Mouse (Mus musculus): ENCODE measurements around the gene Col9a1. TPM values are rescaled to one million over a fixed set of nuclear protein-coding genes. Genes with fewer than 3 reads are reported as not detected.

Col9a1 gene
- total RNA-seq (2022) = under 1 TPM; 0.26 to 0.77 (median 0.65) TPM

GRCm38 (mm10) chr1:24177224-24177851, at the start of gene Col9a1:
Gene Col9a1, plus strand, starts transcription at chr1:24177610.
- DNase-seq (ENCODE audit: low spot score in 2 of 2) = no peak

- DNase-seq (ENCODE audit: low spot score in 2 of 2) = no peak
Observed at GRCm38 (mm10) chr1:24127866-24128265, 49.5 kb upstream of the Col9a1 start.

- no peak for DNase-seq (ENCODE audit: low spot score in 2 of 2)
Observed at GRCm38 (mm10) chr1:24133853-24134252, 43.6 kb upstream of the Col9a1 start.

DNA sequence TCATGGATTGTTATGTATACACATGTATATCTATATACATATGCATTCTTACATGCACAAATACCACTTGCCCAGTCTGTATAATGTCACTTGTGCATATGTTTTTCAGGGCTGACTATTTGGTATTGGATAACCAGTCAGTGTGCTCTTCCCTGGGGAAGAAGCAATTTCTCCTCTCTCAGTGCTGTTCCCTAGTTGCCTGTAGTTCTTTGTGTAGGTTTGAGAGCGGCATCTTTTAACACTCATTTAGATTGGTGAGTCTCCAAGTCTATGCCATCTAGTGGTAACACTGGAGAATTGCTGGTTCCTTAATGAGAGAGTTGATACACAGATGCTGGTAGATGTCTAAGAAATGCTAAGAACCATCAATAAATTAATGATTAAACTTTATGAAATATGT, 42.6 kb upstream of the Col9a1 start:
- no peak for DNase-seq (ENCODE audit: low spot score in 2 of 2)

DNA sequence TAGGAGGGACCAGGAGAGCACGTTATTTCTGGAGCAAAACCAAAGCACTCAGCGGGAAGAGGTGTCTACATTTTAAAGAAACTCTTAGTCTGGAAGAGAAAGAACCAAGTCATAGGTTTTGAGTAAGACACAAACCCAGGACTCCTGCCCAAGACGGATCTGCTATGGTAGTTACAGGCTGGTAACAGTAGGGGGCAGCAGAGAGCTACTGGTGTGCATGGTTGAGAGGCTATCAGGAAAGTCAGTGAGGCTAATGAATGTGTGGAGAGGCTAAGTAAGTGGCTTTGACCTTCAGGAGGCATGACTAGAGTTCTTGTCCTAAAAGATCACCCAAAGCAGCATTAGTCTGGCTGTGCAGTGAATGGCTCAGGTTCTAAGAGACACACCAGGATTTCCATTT, 40.3 kb upstream of the Col9a1 start:
- peak; percentile 23 to 47 for DNase-seq (ENCODE audit: low spot score in 2 of 2)

DNA sequence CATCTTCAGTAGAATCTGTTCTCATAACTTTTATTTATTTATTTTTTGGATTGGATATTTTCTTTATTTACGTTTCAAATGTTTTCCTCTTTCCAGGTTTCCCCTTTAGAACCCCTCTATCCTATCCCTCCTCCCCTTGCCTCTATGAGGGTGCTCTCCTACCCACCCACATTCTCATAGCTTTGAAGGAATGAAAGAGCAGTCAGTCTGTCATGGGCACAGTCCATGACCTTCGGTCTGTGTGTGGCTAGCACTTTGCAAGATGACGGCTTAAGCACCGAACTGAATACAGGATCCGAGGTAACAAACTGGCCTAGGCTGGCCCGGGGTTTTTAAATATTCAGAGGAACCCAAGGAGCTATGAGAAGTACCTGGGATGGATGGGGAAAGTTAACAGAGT, 36.9 kb upstream of the Col9a1 start:
- no peak for DNase-seq (ENCODE audit: low spot score in 2 of 2)

DNA sequence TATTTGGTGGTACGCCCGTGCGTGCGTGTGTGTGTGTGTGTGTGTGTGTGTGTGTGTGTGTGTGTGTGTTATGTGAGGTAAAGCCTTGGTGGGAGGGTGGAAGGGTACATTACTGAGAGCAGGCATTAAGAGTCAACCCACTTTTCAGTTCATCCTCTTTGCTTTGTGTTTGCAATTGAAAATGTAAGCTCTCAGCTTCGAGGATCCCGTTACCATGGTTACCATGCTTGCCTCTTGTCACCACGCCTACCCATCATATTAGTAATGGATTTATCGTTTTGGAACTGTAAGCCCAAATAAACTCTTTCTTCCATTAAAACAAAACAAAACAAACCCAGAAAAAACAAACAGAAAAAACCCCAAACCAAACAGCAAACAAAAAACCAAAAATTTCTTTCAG, 33.9 kb upstream of the Col9a1 start:
- no peak for DNase-seq (ENCODE audit: low spot score in 2 of 2)

GRCm38 (mm10) chr1:24157751-24158150, 19.7 kb upstream of the Col9a1 start:
- DNase-seq (ENCODE audit: low spot score in 2 of 2) = no peak

- DNase-seq (ENCODE audit: low spot score in 2 of 2) = no peak
Observed at GRCm38 (mm10) chr1:24169410-24169809, 8.0 kb upstream of the Col9a1 start.

GRCm38 (mm10) chr1:24171205-24171866, 6.1 kb upstream of the Col9a1 start:
- peak in 1 of 2 experiments; percentile 10 for DNase-seq (ENCODE audit: low spot score in 2 of 2)

- no peak for DNase-seq (ENCODE audit: low spot score in 2 of 2)
Observed at GRCm38 (mm10) chr1:24171898-24172297, 5.5 kb upstream of the Col9a1 start.

DNA sequence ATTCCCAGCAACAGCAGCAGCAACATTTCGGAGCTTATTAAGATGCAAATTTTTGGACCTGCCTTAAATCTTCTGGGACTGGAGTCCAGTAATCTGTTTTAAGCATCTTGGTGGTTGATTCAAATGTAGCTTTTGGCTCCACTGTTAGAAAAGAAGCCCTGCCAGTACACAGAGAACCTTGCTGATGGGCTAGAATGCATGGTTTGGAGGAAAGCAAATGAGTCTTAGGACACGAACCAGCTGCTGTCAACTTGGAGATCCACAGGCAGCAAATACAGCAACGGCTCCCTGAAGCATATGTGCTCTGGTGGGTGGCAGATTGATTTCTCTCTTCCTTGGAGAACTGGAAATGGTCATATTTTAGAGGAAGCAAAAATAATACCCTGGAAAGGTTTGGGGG, 4.8 kb upstream of the Col9a1 start:
- DNase-seq (ENCODE audit: low spot score in 2 of 2) = no peak

- DNase-seq (ENCODE audit: low spot score in 2 of 2) = no peak
Observed at GRCm38 (mm10) chr1:24175761-24176160, 1.6 kb upstream of the Col9a1 start.

DNA sequence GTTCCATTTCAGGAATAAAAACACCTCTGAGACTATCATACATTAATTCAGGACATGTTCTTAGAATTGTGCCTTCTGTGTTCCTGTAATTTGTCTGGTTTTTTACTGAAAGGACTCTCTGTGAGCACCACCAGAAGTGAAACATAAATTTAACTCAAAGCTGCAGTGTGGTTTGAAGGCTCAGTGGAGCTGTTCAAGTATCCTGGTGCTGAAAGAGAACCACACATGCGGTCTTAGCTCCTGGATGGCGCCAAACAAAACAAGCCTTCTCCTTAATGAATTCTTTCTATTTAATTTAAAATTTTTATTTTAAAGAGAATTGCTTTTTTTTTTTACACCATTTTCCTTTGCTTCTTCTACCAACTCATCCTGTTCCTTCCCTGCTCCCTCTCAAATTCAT, 2.4 kb downstream of the Col9a1 start:
- no peak for DNase-seq (ENCODE audit: low spot score in 2 of 2)

GRCm38 (mm10) chr1:24184981-24185380, 7.6 kb downstream of the Col9a1 start:
- no peak for DNase-seq (ENCODE audit: low spot score in 2 of 2)

DNA sequence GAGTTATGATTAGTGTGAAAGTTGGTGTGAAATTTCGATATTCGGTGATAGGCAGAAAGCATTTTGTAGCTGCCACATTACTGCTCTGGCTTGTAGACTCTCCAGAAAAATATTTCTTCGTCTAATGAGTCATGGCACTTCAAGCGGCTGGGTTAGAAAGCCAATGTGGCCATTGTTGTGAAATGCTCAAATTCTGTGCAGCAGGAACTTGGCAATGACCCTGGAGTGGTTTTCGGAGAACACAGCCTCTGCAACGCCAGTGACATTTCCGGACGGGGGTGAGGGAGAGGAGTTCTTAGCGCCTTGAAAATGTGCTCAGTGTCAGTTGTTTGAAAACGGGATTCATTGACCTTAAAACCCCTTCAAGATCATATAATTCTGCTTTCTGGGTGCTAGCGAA, 9.6 kb downstream of the Col9a1 start:
- DNase-seq (ENCODE audit: low spot score in 2 of 2) = no peak

GRCm38 (mm10) chr1:24191668-24192067, 14.3 kb downstream of the Col9a1 start:
- DNase-seq (ENCODE audit: low spot score in 2 of 2) = no peak

DNA sequence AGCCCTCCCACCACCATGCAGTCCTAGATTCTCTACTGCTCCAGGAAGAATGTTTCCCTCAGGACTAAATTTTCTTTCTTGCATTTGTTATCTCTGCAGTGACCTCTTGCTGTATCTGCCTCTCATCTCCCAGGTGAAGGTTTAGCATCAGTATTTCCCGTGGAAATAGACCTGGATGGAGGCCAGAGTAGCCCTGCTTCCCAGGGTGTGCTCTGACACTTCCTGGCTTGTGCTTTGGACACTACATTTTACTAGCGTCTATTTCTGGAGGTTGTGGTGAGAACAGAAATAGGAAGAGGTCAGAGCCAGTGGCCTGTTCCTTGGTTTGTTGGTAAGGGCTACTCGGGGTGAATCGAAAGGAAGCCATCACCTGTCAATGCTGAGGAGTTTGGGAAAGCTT, 16.7 kb downstream of the Col9a1 start:
- no peak for DNase-seq (ENCODE audit: low spot score in 2 of 2)

DNA sequence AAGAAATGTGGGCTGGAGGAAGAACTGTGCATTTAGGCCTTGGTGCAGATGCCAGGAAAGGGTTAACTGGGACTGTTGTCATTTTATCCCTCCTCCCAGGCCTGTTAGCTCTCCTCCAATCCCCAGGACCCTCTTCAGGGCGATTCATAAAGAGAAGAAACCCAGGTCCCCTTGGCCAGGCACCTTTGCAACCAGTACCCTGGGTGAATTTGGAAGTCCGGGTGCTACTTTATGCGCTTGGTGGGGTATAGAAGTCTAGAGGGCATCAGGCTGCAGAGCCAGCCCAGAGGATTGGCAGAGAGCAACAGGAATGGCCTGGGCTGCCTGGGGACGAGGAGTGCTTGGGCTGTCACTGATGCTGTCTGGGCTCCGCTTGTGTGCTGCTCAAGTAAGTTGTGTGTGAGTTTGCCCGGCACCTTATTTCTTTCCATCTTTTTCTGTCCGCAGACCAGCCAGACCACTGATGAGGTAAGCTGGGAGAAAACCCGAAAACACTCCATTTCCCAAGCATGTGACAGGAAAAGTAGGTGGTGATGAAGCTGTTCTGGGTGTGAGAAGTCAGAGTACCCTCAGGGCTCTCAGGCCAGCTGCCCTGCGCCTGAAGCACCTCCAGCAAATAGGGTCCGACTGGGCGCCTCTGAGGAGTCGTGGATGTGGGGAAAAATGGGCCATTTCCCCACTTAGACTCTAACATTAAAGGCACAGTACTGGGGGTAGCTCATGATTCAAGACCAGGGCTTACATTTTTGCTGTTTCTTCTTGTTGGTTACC, 17.8 kb downstream of the Col9a1 start:
- DNase-seq (ENCODE audit: low spot score in 2 of 2) = no peak

- no peak for DNase-seq (ENCODE audit: low spot score in 2 of 2)
Observed at GRCm38 (mm10) chr1:24195951-24196517, 18.6 kb downstream of the Col9a1 start.

GRCm38 (mm10) chr1:24211621-24212385, 34.4 kb downstream of the Col9a1 start:
- DNase-seq (ENCODE audit: low spot score in 2 of 2) = no peak
